Comparison of ENCODE assay signal across 11 mouse cellular contexts in the genomic region with DNA sequence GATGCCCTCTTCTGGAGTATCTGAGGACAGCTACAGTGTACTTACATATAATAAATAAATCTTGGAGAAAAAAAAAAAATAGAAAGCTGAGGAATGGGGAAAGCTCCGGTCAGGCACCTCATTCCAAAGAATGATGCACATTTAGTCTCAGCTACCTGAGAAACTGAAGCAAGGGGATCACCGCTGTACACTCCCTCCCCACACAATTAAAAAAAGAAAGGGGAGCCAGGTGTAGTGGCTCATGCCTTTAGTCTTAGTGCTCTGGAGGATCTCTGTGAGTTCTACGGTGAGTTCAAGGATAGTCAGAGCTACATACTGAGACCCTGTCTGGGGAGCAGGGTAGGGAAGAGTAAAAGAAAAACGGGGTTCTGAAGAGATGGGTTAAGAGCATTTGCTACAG. TPM values are rescaled to one million over a fixed set of nuclear protein-coding genes. Genes with fewer than 3 reads are reported as not detected.
DNase-seq lines count a peak whose midpoint lies in the region; ATAC-seq and TF ChIP-seq lines count a peak whose summit lies in the region.
"Had no signal": no experiment of that assay in that cellular context is flagged by ENCODE, and none has a peak within 500 bp of the region (broad histone marks: within the 10 kb centered on the region; RNA-seq: fewer than 3 reads in every experiment).

No protein-coding gene starts in this region.

- intact Hi-C loops in left cerebral cortex, postnatal 25 days (cut with DNase I) = loop anchor here (1.0 to 2.0 kb wide), 3 partner anchors 59 to 83 kb away; a partner anchor contains a TSS

- no peak for TF ChIP-seq CTCF in testis, adult 2 months (IDR thresholded peaks at IDR 0.05; ENCODE audit: control insufficient read depth, insufficient read depth, insufficient replicate concordance, low read depth, low read length)

- ATAC-seq in hindbrain, embryonic 16.5 days = 0 out of 2 replicates have a peak, but pooled peaks have one; percentile 2
- no peak for ATAC-seq in hindbrain, embryonic 13.5 days (ENCODE audit: low FRiP score)
- ATAC-seq in inflammation-experienced regulatory T-cells, adult 6 months = peak; percentile 46
- no peak for ATAC-seq in erythroid progenitor cell, adult 5-6 weeks (replicated peaks; ENCODE audit: low FRiP score, poor library complexity, severe bottlenecking)

- TF ChIP-seq POLR2A in testis, adult 2 months (IDR thresholded peaks at IDR 0.05; ENCODE audit: control insufficient read depth, low read depth, low read length) = no peak

- 66% methylated on average over 4 of the region's 4 CpGs for WGBS in hindbrain, embryonic 16.5 days
- WGBS in hindbrain, embryonic 13.5 days = 74% methylated on average over 4 of the region's 4 CpGs

- no peak overlapping the region for H3K27ac ChIP-seq in hindbrain, embryonic 16.5 days (ENCODE audit: low read depth, low read length)
- no peak overlapping the region for H3K27ac ChIP-seq in hindbrain, embryonic 13.5 days
- H3K27ac ChIP-seq in testis, adult 2 months (ENCODE audit: control insufficient read depth, insufficient read depth, low read depth, low read length) = no peak overlapping the region
- H3K27ac ChIP-seq: forebrain, embryonic 13.5 days; hindbrain, embryonic 15.5 days; midbrain, embryonic 10.5 days had no signal

- H3K9me3 ChIP-seq in hindbrain, embryonic 16.5 days (ENCODE audit: control insufficient read depth, low read length) = no peaks in the 10 kb centered on the region
- H3K9me3 ChIP-seq in hindbrain, embryonic 13.5 days = no peaks in the 10 kb centered on the region
- H3K9me3 ChIP-seq: forebrain, embryonic 13.5 days; hindbrain, embryonic 15.5 days; midbrain, embryonic 10.5 days had no signal

- DNase-seq in testis, postnatal 10 days (ENCODE audit: low spot score) = no peak
- DNase-seq in left cerebral cortex, postnatal 25 days (ENCODE audit: low spot score in 2 of 2) = no peak

- no peak overlapping the region for H3K4me3 ChIP-seq in hindbrain, embryonic 16.5 days (ENCODE audit: low read length)
- H3K4me3 ChIP-seq in hindbrain, embryonic 13.5 days = no peak overlapping the region
- H3K4me3 ChIP-seq in testis, adult 2 months (ENCODE audit: control insufficient read depth, low read depth, low read length) = peak overlapping the region; percentile 54
- H3K4me3 ChIP-seq: forebrain, embryonic 13.5 days; hindbrain, embryonic 15.5 days; midbrain, embryonic 10.5 days; myocyte had no signal

- no peaks in the 10 kb centered on the region for H3K4me1 ChIP-seq in hindbrain, embryonic 16.5 days (ENCODE audit: control insufficient read depth, insufficient read depth, low read depth, low read length)
- no peaks in the 10 kb centered on the region for H3K4me1 ChIP-seq in hindbrain, embryonic 13.5 days (replicated peaks)
- H3K4me1 ChIP-seq in testis, adult 2 months (ENCODE audit: control insufficient read depth, insufficient read depth, low read length) = peaks cover 3% of the 10 kb centered on the region
- H3K4me1 ChIP-seq: forebrain, embryonic 13.5 days; hindbrain, embryonic 15.5 days had no signal

- no peaks in the 10 kb centered on the region for H3K27me3 ChIP-seq in hindbrain, embryonic 16.5 days (replicated peaks; ENCODE audit: control insufficient read depth, insufficient read depth, low read length)
- 0 out of 2 replicates have a peak, but pooled peaks cover 4% of the 10 kb centered on the region for H3K27me3 ChIP-seq in hindbrain, embryonic 13.5 days
- H3K27me3 ChIP-seq in testis, adult 2 months (ENCODE audit: control insufficient read depth, insufficient read depth, low read length) = no peaks in the 10 kb centered on the region
- H3K27me3 ChIP-seq: forebrain, embryonic 13.5 days; hindbrain, embryonic 15.5 days had no signal

- no peaks in the 10 kb centered on the region for H3K36me3 ChIP-seq in hindbrain, embryonic 16.5 days (ENCODE audit: control insufficient read depth, insufficient read depth, low read length)
- no peaks in the 10 kb centered on the region for H3K36me3 ChIP-seq in hindbrain, embryonic 13.5 days
- H3K36me3 ChIP-seq in testis, adult 2 months (ENCODE audit: control insufficient read depth, insufficient read depth, low read length) = no peaks in the 10 kb centered on the region
- H3K36me3 ChIP-seq: hindbrain, embryonic 15.5 days; midbrain, embryonic 10.5 days had no signal

- H3K4me2 ChIP-seq in hindbrain, embryonic 16.5 days (ENCODE audit: low read length) = no peak overlapping the region
- no peak overlapping the region for H3K4me2 ChIP-seq in hindbrain, embryonic 13.5 days
- H3K4me2 ChIP-seq: forebrain, embryonic 13.5 days; hindbrain, embryonic 15.5 days had no signal

- no peak overlapping the region for H3K9ac ChIP-seq in hindbrain, embryonic 16.5 days (ENCODE audit: low read depth, low read length)
- H3K9ac ChIP-seq in hindbrain, embryonic 13.5 days = no peak overlapping the region
- H3K9ac ChIP-seq: forebrain, embryonic 13.5 days; hindbrain, embryonic 15.5 days had no signal

RNA-seq across cellular contexts. Expression of a gene that starts 22.6 kb away (rescaled TPM):
- 23.9 and 25.5 TPM in 2 replicates for polyA plus RNA-seq in hindbrain, embryonic 16.5 days (2015; fragmentation: Nextera tagmentation; extraction: Ambion mirVana)
- polyA plus RNA-seq in hindbrain, embryonic 13.5 days (2015; fragmentation: Nextera tagmentation; extraction: Ambion mirVana) = 27.8 and 34.1 TPM in 2 replicates
- polyA plus RNA-seq in testis, adult 2 months (2012; rRNA removed) = 51.7 and 61.5 TPM in 2 replicates
- 10 to 100 TPM; 27.3 to 48.2 (median 47.7) TPM for polyA plus RNA-seq in inflammation-experienced regulatory T-cells, adult 6 months (2017; shearing (Covaris generic))
- 100 to 1,000 TPM; 155 to 160 TPM for total RNA-seq in left cerebral cortex, postnatal 25 days (2021)
- 742 and 897 TPM in 2 replicates for total RNA-seq in erythroid progenitor cell, adult 5-6 weeks (2015; ENCODE audit: low replicate concordance)
- 1,089 and 1,449 TPM in 2 replicates for total RNA-seq in erythroid progenitor cell, adult 5-6 weeks (2017; ENCODE audit: low replicate concordance)

Comparison
In these comparisons a context has a peak if more than half of its experiments do, and no peak if none do; other contexts are left out.
1. ATAC-seq: peak in hindbrain, embryonic 16.5 days (single experiment) and inflammation-experienced regulatory T-cells, adult 6 months (single experiment); none in hindbrain, embryonic 13.5 days (single experiment) and erythroid progenitor cell, adult 5-6 weeks (single experiment).